Mouse (Mus musculus) lung, adult 2 months (tissue): ENCODE results near the gene Dao.

ENCODE experiments used
- CTCF ChIP-seq: fragments of 200-500 bp; IDR thresholded peaks from 2 replicates; pipeline ENCODE4 v1.5.1; 2011; ENCODE audit warnings: mild to moderate bottlenecking, low read length, control low read depth; ENCODE audit not compliant: insufficient read depth
- POLR2A ChIP-seq: fragments of 200-500 bp; IDR thresholded peaks from 2 replicates; pipeline ENCODE4 v1.6.1; 2011; ENCODE audit warnings: low read depth, mild to moderate bottlenecking, control low read depth, low read length, borderline replicate concordance; ENCODE audit errors: extremely low read depth

DNA sequence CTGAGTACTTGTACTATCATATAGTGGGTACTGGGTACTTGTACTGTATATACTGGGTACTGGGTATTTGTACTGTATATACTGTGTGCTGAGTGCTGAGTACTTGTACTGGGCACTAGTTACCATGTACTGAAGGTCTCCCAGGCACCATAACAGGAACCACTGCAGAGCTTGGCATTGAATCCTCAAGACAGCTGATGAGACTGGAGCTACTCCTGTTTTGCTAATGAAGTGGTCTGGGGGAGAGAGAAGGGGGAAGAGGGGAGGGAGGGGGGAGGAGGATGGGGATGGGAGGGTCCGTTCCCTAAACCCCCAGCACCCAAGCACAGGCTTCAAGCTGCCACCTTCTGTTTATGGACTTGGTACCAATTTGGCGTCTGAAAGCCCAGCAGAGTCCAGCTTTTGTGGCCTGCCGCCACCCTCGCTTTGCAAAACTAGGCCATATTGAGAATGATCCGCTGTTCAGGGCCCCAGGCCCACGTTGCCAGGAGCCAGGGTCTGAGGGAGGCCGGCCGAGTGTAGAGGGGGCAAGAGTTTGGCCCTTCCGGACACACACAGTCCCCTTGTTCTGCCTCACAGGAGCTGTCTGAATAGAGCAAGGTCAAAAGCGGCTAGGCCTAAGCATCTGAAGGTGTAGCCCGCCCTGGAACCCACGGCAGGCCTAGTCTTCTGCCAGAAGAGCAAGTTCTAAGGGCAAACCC is 4.4 kb downstream of the Dao start:
- TF ChIP-seq CTCF (no peak), POLR2A (no peak)
